Mouse (Mus musculus) lung, adult 2 months (tissue): ENCODE data around the gene Sirt4. TPM values are rescaled to one million over a fixed set of nuclear protein-coding genes. Genes with fewer than 3 reads are reported as not detected.

Source experiments
- DNase-seq: peaks from one replicate; pipeline ENCODE4 v3.0.0; 2022
- H3K4me1 ChIP-seq: fragments of 200-500 bp; 2 replicates; pipeline ENCODE4 v1.6.1; 2011; ENCODE audit warnings: low read length; ENCODE audit not compliant: control insufficient read depth, insufficient read depth
- H3K4me3 ChIP-seq: fragments of 200-500 bp; replicated peaks from 2 replicates; pipeline ENCODE3; 2011; ENCODE audit warnings: low read depth, mild to moderate bottlenecking, control low read depth, low read length; ENCODE audit errors: extremely low read depth
- CTCF ChIP-seq: fragments of 200-500 bp; IDR thresholded peaks from 2 replicates; pipeline ENCODE4 v1.5.1; 2011; ENCODE audit warnings: mild to moderate bottlenecking, low read length, control low read depth; ENCODE audit not compliant: insufficient read depth
- POLR2A ChIP-seq: fragments of 200-500 bp; IDR thresholded peaks from 2 replicates; pipeline ENCODE4 v1.6.1; 2011; ENCODE audit warnings: low read depth, mild to moderate bottlenecking, control low read depth, low read length, borderline replicate concordance; ENCODE audit errors: extremely low read depth
- WGBS: fragments of 180-500 bp; shearing (Covaris S2); methylation state at CpG from one replicate; pipeline ENCODE4 v1.1.7; 2018; 5-methylcytosine and 5-hydroxymethylcytosine counted together
- polyA plus RNA-seq: library from polyadenylated mRNA; depleted of rRNA; stranded (reverse); fragments of >200 nt; gene quantifications from 2 replicates; pipeline ENCODE4 v1.2.3, GENCODE M21; 2012

Gene Sirt4
- polyA plus RNA-seq, 1 experiment, result 38.3 TPM

DNA sequence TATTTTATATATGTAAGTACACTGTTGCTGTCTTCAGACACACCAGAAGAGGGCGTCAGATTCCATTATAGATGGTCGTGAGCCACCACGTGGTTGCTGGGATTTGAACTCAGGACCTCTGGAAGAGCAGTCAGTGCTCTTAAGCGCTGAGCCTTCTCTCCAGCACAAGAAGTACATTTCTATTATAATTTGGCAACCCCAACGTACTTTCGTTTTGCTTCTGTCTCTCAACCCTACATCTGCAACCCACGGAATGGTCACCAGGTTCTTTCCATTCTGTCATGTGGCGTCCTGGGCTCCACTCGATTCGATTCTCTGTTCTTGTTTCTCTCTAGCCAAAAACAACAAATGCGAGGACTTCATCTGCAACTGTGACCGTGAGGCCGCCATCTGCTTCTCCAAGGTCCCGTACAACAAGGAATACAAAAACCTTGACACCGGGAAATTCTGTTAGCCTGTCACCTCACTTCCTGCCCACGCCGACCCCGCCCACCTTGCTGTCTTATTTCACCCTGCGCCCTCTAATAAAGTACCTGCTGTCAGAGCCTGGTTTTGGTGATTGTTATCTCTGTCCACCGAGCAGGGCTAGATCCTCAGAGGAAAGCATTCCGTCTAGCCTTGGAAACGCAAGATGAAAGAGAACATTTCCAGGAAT lies 10.2 kb downstream of the Sirt4 start:
- TF ChIP-seq CTCF (no peak), POLR2A (no peak)
- no peak overlapping the region for H3K4me3 ChIP-seq
- H3K4me1 ChIP-seq, result 0 out of 2 replicates have a peak, but pooled peaks cover 3% of the 10 kb centered on the region

GRCm38 (mm10) chr5:115473191-115473590 lies 11.3 kb downstream of the Sirt4 start:
- no peak overlapping the region for H3K4me3 ChIP-seq
- 0 out of 2 replicates have a peak, but pooled peaks cover 3% of the 10 kb centered on the region for H3K4me1 ChIP-seq
- DNase-seq, result no peak
- TF ChIP-seq POLR2A (no peak), CTCF (no peak)
- 63% methylated on average over 10 of the region's 10 CpGs for WGBS

More for the DNA sequence above, 10.2 kb downstream of the Sirt4 start:
- DNase-seq, result no peak
- 53% methylated on average over 22 of the region's 22 CpGs for WGBS

DNA sequence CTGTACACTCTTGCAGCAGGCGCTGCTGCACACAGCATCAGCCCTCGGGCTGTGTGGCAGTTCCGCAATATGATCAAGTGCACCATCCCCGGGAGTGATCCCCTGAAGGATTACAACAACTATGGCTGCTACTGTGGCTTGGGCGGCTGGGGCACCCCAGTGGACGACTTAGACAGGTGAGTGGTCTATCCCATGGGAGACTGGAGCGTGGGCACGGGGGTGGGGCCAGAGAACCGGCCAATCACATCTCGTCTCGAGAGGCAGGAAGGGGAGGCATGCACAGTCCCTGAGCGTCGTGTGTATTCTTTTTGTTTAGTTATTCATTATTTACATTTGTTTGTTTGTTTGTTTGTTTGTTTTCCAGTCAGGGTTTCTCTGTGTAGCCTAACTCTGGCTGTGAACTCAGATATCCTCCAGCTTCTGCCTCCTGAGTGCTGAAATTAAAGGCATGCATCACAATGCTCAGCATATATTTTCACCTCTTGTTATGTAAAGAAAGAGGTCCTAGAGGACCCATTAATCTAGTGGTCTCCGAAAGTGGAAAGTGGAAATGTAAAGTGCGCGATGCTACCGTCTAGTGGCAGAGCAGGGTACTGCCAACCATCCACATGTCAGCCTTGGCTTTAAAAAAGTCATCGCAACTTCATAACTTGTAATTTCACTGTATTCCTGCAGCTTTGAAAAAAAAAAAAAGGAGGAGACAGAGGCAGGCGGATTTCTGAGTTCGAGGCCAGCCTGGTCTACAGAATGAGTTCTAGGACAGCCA lies 13.6 kb downstream of the Sirt4 start:
- Histone ChIP-seq H3K4me1 (0 out of 2 replicates have a peak, but pooled peaks cover 3% of the 10 kb centered on the region), H3K4me3 (no peak overlapping the region)
- TF ChIP-seq CTCF (peak; percentile 95), POLR2A (no peak)
- peak; percentile 61 for DNase-seq
- 30% methylated on average over 20 of the region's 20 CpGs for WGBS

DNA sequence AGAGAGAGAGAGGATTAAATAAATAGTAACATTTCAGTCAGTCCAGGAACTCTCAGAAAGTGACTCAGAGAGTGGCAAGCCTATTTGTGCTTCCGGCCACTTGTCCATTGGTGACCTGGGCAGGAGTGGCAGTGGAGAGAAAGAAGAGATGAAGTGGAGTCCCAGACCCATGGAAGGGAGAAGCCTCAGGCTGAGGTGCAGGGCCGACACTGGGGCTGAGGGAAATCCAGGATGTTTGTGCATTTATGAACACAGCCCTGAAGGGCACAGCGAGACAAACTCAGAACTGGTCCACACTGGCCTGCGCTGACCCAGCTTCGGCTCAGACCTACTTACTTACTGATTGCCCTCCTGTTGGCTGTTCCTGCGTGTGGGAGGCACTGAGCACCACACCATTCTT lies 14.7 kb downstream of the Sirt4 start:
- WGBS, result 52% methylated on average over 6 of the region's 6 CpGs
- peak; percentile 68 for DNase-seq
- Histone ChIP-seq H3K4me3 (no peak overlapping the region), H3K4me1 (no peaks in the 10 kb centered on the region)
- TF ChIP-seq CTCF (no peak), POLR2A (no peak)

- DNase-seq, result peak; percentile 32
- 34% methylated on average over 9 of the region's 9 CpGs for WGBS
- Histone ChIP-seq H3K4me3 (no peak within 1 kb of the TSS), H3K4me1 (no peaks in the 10 kb centered on the region)
- TF ChIP-seq CTCF (no peak), POLR2A (no peak)
These were observed 18.7 kb downstream of the Sirt4 start, which contains the start of gene Pla2g1b for GRCm38 (mm10) chr5:115465642-115466420. TSS of gene Pla2g1b (plus strand) at chr5:115466262.

DNA sequence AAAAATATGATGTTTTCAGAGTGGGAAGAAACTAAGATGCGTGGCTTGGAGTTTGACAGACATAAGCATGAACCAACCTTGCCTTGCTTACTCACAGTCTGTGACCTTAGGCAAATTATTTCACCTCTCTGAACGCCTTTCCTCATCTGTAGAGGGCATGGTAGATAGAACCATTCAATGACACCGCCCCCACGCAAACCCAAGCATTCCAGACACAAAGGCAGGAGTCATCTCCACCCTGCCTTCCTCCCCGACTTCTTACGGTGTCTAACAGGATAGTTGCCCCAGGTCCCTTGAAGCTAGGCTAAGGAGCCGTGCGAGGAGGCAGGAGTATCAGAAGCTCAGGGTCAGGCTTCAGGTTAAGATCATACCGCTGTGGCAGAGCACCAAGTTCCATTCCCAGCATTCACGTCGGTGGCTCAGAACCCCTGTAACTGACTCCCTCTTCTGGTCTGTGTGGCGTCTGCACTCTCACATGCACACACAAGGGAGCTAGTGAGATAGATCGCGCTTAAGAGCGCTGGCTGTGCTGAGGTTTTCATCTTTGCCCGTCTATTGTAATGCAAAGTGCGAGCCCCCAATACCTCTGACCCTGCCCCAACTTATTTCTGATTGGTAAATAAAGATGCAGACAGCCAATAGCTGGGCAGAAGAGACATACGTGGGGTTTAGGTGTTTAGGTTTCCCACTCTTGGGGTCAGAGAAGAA lies 20.0 kb downstream of the Sirt4 start:
- no peak for DNase-seq
- WGBS, result 77% methylated on average over 18 of the region's 18 CpGs
- Histone ChIP-seq H3K4me3 (no peak overlapping the region), H3K4me1 (no peaks in the 10 kb centered on the region)
- TF ChIP-seq POLR2A (no peak), CTCF (no peak)

DNA sequence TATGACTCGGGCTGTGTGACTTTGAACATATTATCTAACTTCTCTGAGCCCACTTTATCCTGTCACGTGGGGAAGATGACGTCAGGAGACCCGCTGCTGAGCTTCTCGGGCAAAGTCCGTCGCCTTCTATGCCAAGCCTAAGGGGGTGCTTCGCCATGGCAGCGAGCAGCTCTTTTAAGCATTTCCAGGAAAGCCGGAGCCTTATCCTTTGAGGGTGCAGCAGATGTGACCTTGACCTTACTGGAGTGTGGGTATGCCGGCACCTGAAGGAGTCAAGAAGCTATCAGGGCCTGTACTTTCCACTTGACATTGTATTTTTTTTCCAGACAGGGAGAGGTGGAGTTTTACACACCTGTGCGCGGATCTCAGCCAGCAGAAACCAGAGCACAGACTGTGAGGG lies 25.6 kb downstream of the Sirt4 start:
- H3K4me3 ChIP-seq, result no peak overlapping the region
- 52% methylated on average over 13 of the region's 13 CpGs for WGBS

GRCm38 (mm10) chr5:115455838-115456237 lies 28.7 kb downstream of the Sirt4 start:
- 76% methylated on average over 7 of the region's 7 CpGs for WGBS
- TF ChIP-seq POLR2A (no peak), CTCF (no peak)
- no peaks in the 10 kb centered on the region for H3K4me1 ChIP-seq
- H3K4me3 ChIP-seq, result no peak overlapping the region
- no peak for DNase-seq

More for the DNA sequence above, 25.6 kb downstream of the Sirt4 start:
- no peak for DNase-seq
- TF ChIP-seq POLR2A, result no peak
- no peak for TF ChIP-seq CTCF
- no peaks in the 10 kb centered on the region for H3K4me1 ChIP-seq
